Mouse (Mus musculus): ENCODE measurements around the gene Rab42.
"Not testable (repeated sequence)": the region's sequence is repeated elsewhere in the genome, so short reads cannot be mapped to it uniquely, and the experiment has no call there.

Gene Rab42

DNA sequence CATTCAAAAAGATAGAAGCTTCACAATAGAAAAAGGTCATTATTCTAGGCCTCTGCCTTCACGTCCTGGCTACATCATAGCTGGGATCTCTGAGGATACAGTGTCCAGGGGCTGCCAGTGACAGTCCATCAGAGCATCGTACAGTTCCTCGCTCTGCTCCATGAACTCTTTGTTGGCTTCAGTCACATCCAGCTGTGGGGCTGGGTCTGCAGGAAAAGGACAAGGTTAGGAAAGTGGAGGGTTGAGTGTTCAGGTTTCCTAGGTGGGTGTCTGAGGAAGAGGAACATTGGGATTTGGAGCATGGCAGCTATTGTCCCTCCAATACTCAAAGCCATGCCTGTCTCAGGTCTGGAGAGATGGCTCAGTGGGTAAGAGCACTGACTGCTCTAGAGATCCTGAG, 8.6 kb upstream of the Rab42 start:
- DNase-seq (ENCODE audit: low read depth, low spot score) = no peak

DNA sequence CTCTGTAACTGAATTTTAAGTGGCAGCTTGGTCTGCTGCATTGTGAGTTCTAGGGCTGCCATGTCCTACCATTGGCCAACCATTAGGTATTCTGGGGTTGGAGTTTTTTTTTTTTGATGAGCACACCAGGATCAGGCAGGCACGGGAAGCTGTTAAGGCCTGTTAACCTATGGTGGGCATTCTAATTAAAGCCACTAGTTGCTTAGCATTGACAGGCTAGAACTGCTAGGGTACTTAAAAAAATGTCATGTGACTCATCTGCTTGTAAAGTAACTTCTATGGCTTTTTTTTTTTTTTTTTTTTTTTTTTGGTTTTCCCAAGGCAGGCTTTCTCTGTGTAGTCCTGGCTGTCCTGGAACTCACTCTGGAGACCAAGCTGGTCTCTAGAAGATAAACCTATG, 8.0 kb upstream of the Rab42 start:
- DNase-seq (ENCODE audit: low read depth, low spot score) = no peak

- no peak for DNase-seq (ENCODE audit: low read depth, low spot score)
Observed at GRCm38 (mm10) chr4:132309849-132310472, 6.8 kb upstream of the Rab42 start.

- no peak for DNase-seq (ENCODE audit: low read depth, low spot score)
Observed at GRCm38 (mm10) chr4:132309140-132309848, 6.1 kb upstream of the Rab42 start.

DNA sequence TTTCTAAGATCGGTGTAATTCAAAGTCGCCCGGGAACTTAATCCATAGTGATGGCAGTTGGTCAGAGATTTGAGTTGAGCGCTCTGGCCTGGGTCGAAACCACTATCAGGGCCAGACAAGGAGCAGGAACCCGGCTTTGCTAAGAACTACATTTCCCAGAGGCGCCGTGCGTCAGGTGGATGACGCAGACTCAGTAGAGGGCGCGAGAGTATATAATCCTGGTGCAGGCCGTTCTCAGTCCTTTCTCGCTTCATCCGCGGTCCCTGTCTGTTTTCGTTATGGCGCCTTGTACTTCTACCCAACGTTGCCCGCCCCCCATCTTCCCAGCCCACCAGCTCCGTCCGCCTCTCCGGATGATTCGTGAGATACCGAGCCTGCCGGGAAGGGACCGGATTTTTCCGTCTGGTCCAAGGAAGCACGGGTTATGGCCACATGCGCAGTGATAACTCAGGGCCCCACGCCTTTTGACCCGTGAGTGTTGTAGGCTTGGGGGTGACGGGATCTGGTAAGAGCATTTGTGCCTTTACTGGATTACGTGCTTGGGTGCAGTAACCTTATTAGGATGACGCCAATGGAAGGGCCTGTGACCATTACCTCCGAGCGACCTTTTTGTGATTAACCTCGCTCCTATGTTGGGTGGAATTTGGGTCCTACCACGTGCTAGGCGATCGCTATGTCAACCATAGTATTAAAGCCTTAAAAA, 5.4 kb upstream of the Rab42 start:
- DNase-seq (ENCODE audit: low read depth, low spot score) = peak; percentile 86

- no peak for DNase-seq (ENCODE audit: low read depth, low spot score)
Observed at GRCm38 (mm10) chr4:132306004-132306403, 2.8 kb upstream of the Rab42 start.

GRCm38 (mm10) chr4:132305276-132305675, 2.1 kb upstream of the Rab42 start:
- no peak for DNase-seq (ENCODE audit: low read depth, low spot score)

- not testable (repeated sequence) for DNase-seq (ENCODE audit: low read depth, low spot score)
Observed at GRCm38 (mm10) chr4:132303484-132303883, 299 bp upstream of the Rab42 start.

GRCm38 (mm10) chr4:132301965-132302938, 933 bp downstream of the Rab42 start:
- no peak for DNase-seq (ENCODE audit: low read depth, low spot score)

DNA sequence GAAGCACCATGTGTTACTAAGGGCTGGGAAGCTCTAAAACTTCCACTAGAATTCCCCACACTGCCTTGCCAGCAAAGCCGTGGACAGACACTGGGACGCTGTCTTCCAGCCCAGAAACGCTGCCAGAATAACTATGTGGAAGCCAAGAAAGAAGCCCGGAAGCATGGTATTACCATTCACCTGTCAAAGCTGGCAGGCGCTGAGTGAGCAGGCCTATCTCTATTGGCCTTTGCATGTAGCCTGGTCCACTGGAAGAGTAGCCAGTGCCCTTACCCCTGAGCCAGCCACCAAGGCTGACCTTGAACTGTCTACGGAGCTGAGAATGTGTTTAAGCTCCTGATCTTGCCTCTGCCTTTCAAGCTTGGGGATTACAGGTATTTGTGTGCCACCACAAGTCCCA, 1.7 kb downstream of the Rab42 start:
- DNase-seq (ENCODE audit: low read depth, low spot score) = no peak

- no peak for DNase-seq (ENCODE audit: low read depth, low spot score)
Observed at GRCm38 (mm10) chr4:132299849-132300248, 3.3 kb downstream of the Rab42 start.

- DNase-seq (ENCODE audit: low read depth, low spot score) = no peak
Observed at GRCm38 (mm10) chr4:132295696-132296390, 7.3 kb downstream of the Rab42 start.

GRCm38 (mm10) chr4:132293682-132294240, 9.4 kb downstream of the Rab42 start:
- DNase-seq (ENCODE audit: low read depth, low spot score) = no peak

- DNase-seq (ENCODE audit: low read depth, low spot score) = no peak
Observed at GRCm38 (mm10) chr4:132292988-132293387, 10.2 kb downstream of the Rab42 start.

DNA sequence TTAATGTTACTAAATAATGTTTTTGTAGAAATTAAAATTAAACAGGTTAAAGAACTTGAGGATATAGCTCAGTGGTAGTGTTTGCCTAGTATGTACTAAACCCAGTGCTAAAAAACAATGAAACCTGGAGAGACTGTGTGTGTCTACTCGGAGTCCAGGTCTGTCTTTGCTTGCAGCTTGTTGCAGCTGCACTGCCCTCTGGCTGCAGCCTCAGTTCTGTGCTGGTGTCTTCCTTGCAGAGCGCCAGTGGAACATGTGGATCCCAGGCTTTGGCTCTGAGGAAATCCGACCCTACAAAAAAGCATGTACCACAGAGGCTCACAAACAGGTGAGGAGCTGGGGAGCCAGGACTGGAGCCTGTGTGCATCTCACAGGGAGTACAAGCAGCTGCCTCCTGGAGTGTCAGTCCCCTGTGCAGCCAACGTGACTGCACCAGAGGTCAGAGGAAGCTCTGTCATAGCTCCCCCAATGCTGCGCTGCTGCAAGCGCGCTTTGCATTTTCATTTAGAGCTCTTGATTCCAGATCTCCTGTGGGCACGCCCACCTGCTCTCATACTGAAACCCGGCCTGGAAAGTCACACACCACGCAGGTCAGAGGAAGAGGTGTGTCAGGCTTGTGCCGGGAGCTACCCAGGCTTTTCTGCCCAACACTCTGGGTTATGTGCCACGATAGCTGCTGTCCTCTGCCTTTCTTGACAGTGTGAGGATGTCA, 11.4 kb downstream of the Rab42 start:
- DNase-seq (ENCODE audit: low read depth, low spot score) = no peak

- no peak for DNase-seq (ENCODE audit: low read depth, low spot score)
Observed at GRCm38 (mm10) chr4:132291056-132291455, 12.1 kb downstream of the Rab42 start.

DNA sequence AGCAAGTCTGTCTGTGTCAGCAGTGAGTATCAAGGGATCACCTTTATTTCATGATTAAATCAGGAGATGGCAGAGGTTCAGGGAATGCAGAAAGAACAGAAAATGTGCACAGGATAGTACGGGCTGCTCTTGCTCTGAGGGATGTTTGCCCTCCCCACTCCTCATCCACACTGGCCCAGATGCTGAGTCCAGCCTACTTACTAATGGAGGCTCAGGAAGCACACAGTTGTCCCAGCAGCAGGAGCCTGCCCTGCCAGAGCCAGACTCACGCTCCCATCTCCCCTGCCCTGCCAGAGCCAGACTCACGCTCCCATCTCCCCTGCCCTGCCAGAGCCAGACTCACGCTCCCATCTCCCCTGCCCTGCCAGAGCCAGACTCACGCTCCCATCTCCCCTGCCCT, 14.3 kb downstream of the Rab42 start:
- not testable (repeated sequence) for DNase-seq (ENCODE audit: low read depth, low spot score)

DNA sequence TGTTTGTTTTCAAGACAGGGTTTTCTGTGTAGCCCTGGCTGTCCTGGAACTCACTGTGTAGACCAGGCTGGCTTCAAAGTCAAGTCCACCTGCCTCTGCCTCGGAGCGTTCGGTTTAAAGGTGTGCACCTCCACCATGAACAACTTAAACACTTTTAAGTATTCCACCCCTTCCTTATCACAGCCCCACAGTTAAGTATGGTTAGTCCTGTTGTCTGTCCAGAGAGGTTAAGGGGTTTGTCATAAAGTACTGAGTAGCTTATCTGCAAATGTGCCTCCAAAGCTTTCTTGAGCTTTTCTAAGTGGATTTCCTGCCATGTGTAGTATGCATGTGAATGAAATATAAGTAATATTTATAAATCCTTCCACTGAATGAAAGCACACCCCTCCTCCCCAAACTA, 27.2 kb downstream of the Rab42 start:
- DNase-seq (ENCODE audit: low read depth, low spot score) = no peak

DNA sequence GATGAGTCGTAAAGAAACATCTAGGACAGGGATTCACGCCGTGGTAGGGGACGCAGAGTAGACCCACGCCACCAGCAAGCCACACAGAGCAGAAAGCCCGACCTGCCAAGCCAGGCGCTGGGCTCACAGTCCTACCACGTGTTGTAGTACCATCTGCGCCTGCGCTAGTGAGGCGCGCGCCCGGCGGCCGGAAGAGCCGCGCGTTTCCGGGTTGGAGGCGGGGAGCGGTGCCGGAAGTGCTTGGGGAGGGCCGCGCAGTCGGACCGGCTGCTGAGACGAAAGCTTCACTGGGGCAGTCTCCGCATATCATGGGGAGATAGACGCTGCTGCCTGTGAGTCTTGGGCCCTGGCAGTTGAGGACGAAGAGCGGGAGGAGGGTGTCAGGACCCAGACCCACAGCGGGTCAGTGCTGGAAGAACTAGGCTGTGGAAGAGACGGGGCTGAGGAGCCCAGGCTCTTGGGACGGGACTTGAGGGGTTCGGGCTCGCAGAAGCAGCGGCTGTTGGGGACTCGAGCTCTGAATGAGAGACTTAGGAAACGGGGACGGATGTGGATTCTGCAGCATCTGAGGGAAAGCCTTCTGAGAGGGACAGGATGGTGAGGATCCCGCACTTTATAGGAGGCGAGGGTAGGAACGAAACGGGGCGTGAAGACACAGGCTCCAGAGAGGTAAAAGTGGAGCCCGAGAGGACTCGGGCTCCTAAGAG, 28.9 kb downstream of the Rab42 start, which contains the start of gene Taf12:
Taf12 (plus strand) TSS at position 220 of the 707 bp plus-strand sequence.
- DNase-seq (ENCODE audit: low read depth, low spot score) = peak; percentile 84

Data from retina, adult 2 months (tissue).